Mouse (Mus musculus) stomach, postnatal 0 days (tissue): Measurements from ENCODE around the gene Bnip1.

Source experiments
- CTCF ChIP-seq: IDR thresholded peaks from 2 replicates; pipeline ENCODE4 v1.5.1; 2016; ENCODE audit warnings: antibody characterized with exemption, low read depth, mild to moderate bottlenecking, moderate library complexity
- EP300 ChIP-seq: optimal IDR thresholded peaks from 2 replicates; pipeline ENCODE3; 2016; ENCODE audit warnings: antibody characterized with exemption

DNA sequence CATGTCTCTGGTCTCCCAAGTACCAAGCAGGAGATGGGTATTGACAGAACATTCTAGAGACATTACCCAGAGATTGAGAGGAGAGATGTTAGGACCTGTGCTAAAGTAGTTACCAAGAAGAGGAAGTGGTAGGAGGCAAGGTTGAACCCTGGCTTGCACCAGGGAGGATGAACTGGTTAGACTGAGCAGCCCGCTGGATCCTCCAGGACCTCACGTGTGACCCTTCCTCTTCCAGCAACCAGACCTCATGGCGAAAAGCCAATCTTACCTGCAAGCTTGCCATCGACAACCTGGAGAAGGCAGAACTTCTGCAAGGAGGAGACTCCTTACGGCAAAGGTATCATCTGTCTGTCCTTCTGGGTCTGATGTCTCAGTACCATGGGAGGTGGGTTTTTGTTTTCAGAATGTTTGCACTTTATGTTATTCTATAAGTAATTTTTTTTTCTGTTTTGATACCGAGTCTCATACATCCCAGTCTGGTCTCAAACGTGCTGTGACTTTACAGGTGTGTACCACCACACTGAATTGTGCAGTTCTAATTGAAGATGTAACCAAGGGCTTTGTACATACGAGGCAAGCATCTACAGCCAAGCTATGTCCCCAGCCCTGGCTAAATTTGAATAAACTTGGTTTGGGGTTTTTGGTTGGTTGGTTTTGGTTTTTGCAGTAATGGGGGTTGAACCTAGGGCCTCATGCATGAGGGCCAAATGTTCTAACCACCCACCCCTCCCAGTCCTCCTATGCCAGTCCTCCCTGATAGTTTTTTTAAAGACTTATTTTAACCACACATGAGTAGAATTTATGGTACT lies 8.8 kb downstream of the Bnip1 start:
- no peak for TF ChIP-seq CTCF
- TF ChIP-seq EP300 = no peak
